Mouse (Mus musculus): ENCODE measurements around the gene Nrxn2. TPM values are rescaled to one million over a fixed set of nuclear protein-coding genes. Genes with fewer than 3 reads are reported as not detected.

Nrxn2 gene
- polyA plus RNA-seq, 1 experiment: 0.17 TPM

- no peak for TF ChIP-seq GATA1 (IDR thresholded peaks at IDR 0.05; ENCODE audit: low read length)
These were observed 2.1 kb downstream of the Nrxn2 start for GRCm38 (mm10) chr19:6420481-6421210.

GRCm38 (mm10) chr19:6421211-6421590 lies 2.7 kb downstream of the Nrxn2 start:
- no peak for TF ChIP-seq GATA1 (IDR thresholded peaks at IDR 0.05; ENCODE audit: low read length)

- no peak for TF ChIP-seq GATA1 (IDR thresholded peaks at IDR 0.05; ENCODE audit: low read length)
These were observed 3.5 kb downstream of the Nrxn2 start for GRCm38 (mm10) chr19:6422014-6422413.

- TF ChIP-seq GATA1 (IDR thresholded peaks at IDR 0.05; ENCODE audit: low read length): no peak
These were observed 4.7 kb downstream of the Nrxn2 start for GRCm38 (mm10) chr19:6423241-6423640.

GRCm38 (mm10) chr19:6424137-6424881 lies 5.8 kb downstream of the Nrxn2 start:
- TF ChIP-seq GATA1 (IDR thresholded peaks at IDR 0.05; ENCODE audit: low read length): no peak

GRCm38 (mm10) chr19:6425595-6425994 lies 7.1 kb downstream of the Nrxn2 start:
- TF ChIP-seq GATA1 (IDR thresholded peaks at IDR 0.05; ENCODE audit: low read length): no peak

GRCm38 (mm10) chr19:6426703-6427500 lies 8.4 kb downstream of the Nrxn2 start:
- no peak for TF ChIP-seq GATA1 (IDR thresholded peaks at IDR 0.05; ENCODE audit: low read length)

GRCm38 (mm10) chr19:6427653-6428434 lies 9.3 kb downstream of the Nrxn2 start:
- no peak for TF ChIP-seq GATA1 (IDR thresholded peaks at IDR 0.05; ENCODE audit: low read length)

GRCm38 (mm10) chr19:6428501-6429200 lies 10.1 kb downstream of the Nrxn2 start:
- no peak for TF ChIP-seq GATA1 (IDR thresholded peaks at IDR 0.05; ENCODE audit: low read length)

- no peak for TF ChIP-seq GATA1 (IDR thresholded peaks at IDR 0.05; ENCODE audit: low read length)
These were observed 24.5 kb downstream of the Nrxn2 start for GRCm38 (mm10) chr19:6443016-6443415.

- no peak for TF ChIP-seq GATA1 (IDR thresholded peaks at IDR 0.05; ENCODE audit: low read length)
These were observed 27.4 kb downstream of the Nrxn2 start for GRCm38 (mm10) chr19:6445761-6446423.

- TF ChIP-seq GATA1 (IDR thresholded peaks at IDR 0.05; ENCODE audit: low read length): no peak
These were observed 28.4 kb downstream of the Nrxn2 start for GRCm38 (mm10) chr19:6446736-6447437.

GRCm38 (mm10) chr19:6448752-6449151 lies 30.2 kb downstream of the Nrxn2 start:
- peak; percentile 46 for TF ChIP-seq GATA1 (IDR thresholded peaks at IDR 0.05; ENCODE audit: low read length)

- no peak for TF ChIP-seq GATA1 (IDR thresholded peaks at IDR 0.05; ENCODE audit: low read length)
These were observed 31.3 kb downstream of the Nrxn2 start for GRCm38 (mm10) chr19:6449841-6450240.
